In the genomic region with DNA sequence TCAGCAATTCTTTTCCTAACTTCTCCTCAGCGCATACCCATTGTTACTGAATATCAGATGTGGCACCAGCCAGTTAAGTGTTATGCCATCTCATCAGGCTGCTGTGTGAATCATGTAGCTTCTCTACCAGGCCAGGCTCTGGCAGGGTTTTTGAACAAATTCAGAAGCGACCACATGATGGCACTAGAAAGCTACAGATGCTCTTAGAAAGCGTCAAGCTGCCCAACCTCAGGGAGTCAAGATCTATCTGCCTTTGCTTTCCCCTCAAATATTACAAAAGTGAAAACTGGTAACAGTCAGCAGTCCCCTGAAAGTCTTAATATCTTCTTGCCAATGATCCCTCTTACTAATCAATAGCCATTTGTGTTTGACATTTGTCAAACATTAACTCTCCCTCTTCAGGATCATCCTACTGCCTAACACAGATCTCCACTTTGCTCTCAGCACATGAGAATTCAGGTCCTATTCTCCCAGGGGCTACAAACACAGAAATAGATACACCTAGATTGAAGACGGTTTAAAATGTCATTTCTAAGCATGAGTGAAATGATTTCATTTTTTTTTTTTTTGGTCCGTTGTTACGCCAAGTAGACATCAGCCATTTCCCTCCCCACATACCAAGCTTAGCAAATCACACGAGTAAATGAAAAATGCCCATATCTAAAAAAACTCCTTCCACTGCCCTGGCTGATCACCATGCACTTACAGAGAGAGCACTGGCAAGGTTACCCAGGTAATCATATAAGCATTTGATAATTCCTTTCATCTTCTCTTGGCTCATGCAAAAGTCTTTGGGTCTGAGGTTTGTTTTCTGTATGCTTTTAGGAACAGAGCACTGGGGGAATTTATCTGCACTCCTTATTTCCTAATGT, we compare ENCODE assay signal across 9 mouse cellular contexts.
DNase-seq lines count a peak whose midpoint lies in the region; ATAC-seq and TF ChIP-seq lines count a peak whose summit lies in the region.
"Had no signal": no experiment of that assay in that cellular context is flagged by ENCODE, and none has a peak within 500 bp of the region (broad histone marks: within the 10 kb centered on the region; RNA-seq: fewer than 3 reads in every experiment).

No protein-coding gene starts in this region.

- H3K9ac ChIP-seq in forebrain, postnatal 0 days, result no peak overlapping the region
- no peak overlapping the region for H3K9ac ChIP-seq in intestine, embryonic 14.5 days (ENCODE audit: low read length)

- peak; percentile 93 for ATAC-seq in forebrain, postnatal 0 days
- ATAC-seq in intestine, embryonic 14.5 days (replicated peaks; ENCODE audit: low FRiP score, low TSS enrichment, low read depth), result no peak

- no peak overlapping the region for H3K4me3 ChIP-seq in forebrain, postnatal 0 days (ENCODE audit: low read depth, low read length)
- H3K4me3 ChIP-seq in intestine, embryonic 14.5 days (ENCODE audit: low read depth, low read length), result no peak overlapping the region

- no peaks in the 10 kb centered on the region for H3K4me1 ChIP-seq in forebrain, postnatal 0 days (ENCODE audit: insufficient read depth)
- H3K4me1 ChIP-seq in intestine, embryonic 14.5 days (replicated peaks; ENCODE audit: control insufficient read depth, insufficient read depth, low read length), result no peaks in the 10 kb centered on the region

- intact Hi-C loops in heart, postnatal 25 days (cut with DNase I), result loop anchor here (5.0 to 10.0 kb wide), 3 partner anchors 211 to 1904 kb away; a partner anchor contains a TSS
- intact Hi-C loops in left cerebral cortex, postnatal 10 days (cut with DNase I), result loop anchor here (10.0 kb wide), 1 partner anchor 211 kb away; a partner anchor contains a TSS

- no peaks in the 10 kb centered on the region for H3K9me3 ChIP-seq in forebrain, postnatal 0 days (ENCODE audit: low read length)
- no peaks in the 10 kb centered on the region for H3K9me3 ChIP-seq in intestine, embryonic 14.5 days (ENCODE audit: control insufficient read depth, low read length)
- H3K9me3 ChIP-seq: G1E had no signal

- DNase-seq in heart, adult 18-20 months, result peak; percentile 53 to 77
- DNase-seq in heart, postnatal 25 days (ENCODE audit: low spot score), result no peak
- peak; percentile 4 for DNase-seq in cerebellum, adult 11 months
- DNase-seq in forebrain, postnatal 0 days, result peak; percentile 94
- DNase-seq in intestine, embryonic 14.5 days (ENCODE audit: low spot score), result peak; percentile 80
- DNase-seq in left cerebral cortex, postnatal 10 days (ENCODE audit: extremely low spot score in 1 of 2, low spot score in 2 of 2), result peak; percentile 36 to 54
- peak; percentile 56 for DNase-seq in mesoderm, embryonic 11.5 days (ENCODE audit: low read depth, low spot score)
- peak; percentile 59 for DNase-seq in right cerebral cortex, postnatal 4 days

- H3K27me3 ChIP-seq in forebrain, postnatal 0 days (ENCODE audit: insufficient read depth, low read length), result no peaks in the 10 kb centered on the region
- H3K27me3 ChIP-seq in intestine, embryonic 14.5 days (replicated peaks; ENCODE audit: control insufficient read depth, insufficient read depth, low read length), result no peaks in the 10 kb centered on the region

- H3K4me2 ChIP-seq in forebrain, postnatal 0 days (ENCODE audit: low read depth), result no peak overlapping the region
- H3K4me2 ChIP-seq in intestine, embryonic 14.5 days (ENCODE audit: low read length), result no peak overlapping the region

- no peak overlapping the region for H3K27ac ChIP-seq in forebrain, postnatal 0 days (ENCODE audit: low read depth, low read length)
- no peak overlapping the region for H3K27ac ChIP-seq in intestine, embryonic 14.5 days (ENCODE audit: low read depth)

- peak; percentile 86 for TF ChIP-seq CTCF in forebrain, postnatal 0 days (IDR thresholded peaks at IDR 0.05; ENCODE audit: low read depth)

- no peaks in the 10 kb centered on the region for H3K36me3 ChIP-seq in forebrain, postnatal 0 days (ENCODE audit: insufficient read depth)
- H3K36me3 ChIP-seq in intestine, embryonic 14.5 days (ENCODE audit: control insufficient read depth, insufficient read depth, low read length), result no peaks in the 10 kb centered on the region
- H3K36me3 ChIP-seq: G1E had no signal

- 52% methylated on average over 7 of the region's 7 CpGs for WGBS in forebrain, postnatal 0 days
- 48% methylated on average over 7 of the region's 7 CpGs for WGBS in intestine, embryonic 14.5 days
